Mouse (Mus musculus) C2C12 (cell line): ENCODE results near the gene Hck. TPM values are rescaled to one million over a fixed set of nuclear protein-coding genes. Genes with fewer than 3 reads are reported as not detected.

Source experiments
- H3K27me3 ChIP-seq: one replicate; pipeline ENCODE4 v1.6.1; 2011; ENCODE audit not compliant: control insufficient read depth, insufficient read depth, insufficient read length
- H3K36me3 ChIP-seq: one replicate; pipeline ENCODE4 v1.6.1; 2011; ENCODE audit not compliant: control insufficient read depth, insufficient read depth
- H3K4me3 ChIP-seq: one replicate; pipeline ENCODE4 v1.5.1; 2011; ENCODE audit warnings: mild to moderate bottlenecking, control low read depth; ENCODE audit not compliant: poor library complexity, insufficient read depth, severe bottlenecking
- H3K79me2 ChIP-seq: one replicate; pipeline ENCODE4 v1.6.1; 2011; ENCODE audit not compliant: control insufficient read depth, insufficient read depth
- H3K79me3 ChIP-seq: one replicate; pipeline ENCODE4 v1.6.1; 2011; ENCODE audit warnings: low read depth, control low read depth
- H3ac ChIP-seq: one replicate; pipeline ENCODE3; 2011; ENCODE audit warnings: low read depth; ENCODE audit not compliant: control insufficient read depth, insufficient read length
- CEBPB ChIP-seq: IDR thresholded peaks from one replicate; pipeline ENCODE4 v1.6.1; 2011; ENCODE audit warnings: low read depth, mild to moderate bottlenecking, control low read depth, moderate library complexity
- CTCF ChIP-seq: IDR thresholded peaks from one replicate; pipeline ENCODE4 v1.5.1; 2011; ENCODE audit not compliant: control insufficient read depth, insufficient read depth, insufficient read length
- FOSL1 ChIP-seq: IDR thresholded peaks from one replicate; pipeline ENCODE4 v1.8.0; 2011; ENCODE audit warnings: mild to moderate bottlenecking, low read length; ENCODE audit not compliant: poor library complexity, insufficient read depth, severe bottlenecking
- MAX ChIP-seq: IDR thresholded peaks from one replicate; pipeline ENCODE4 v1.6.1; 2011; ENCODE audit warnings: mild to moderate bottlenecking, control low read depth
- MYOD1 ChIP-seq: IDR thresholded peaks from one replicate; pipeline ENCODE4 v1.6.1; 2011; ENCODE audit warnings: low read depth; ENCODE audit not compliant: control insufficient read depth, insufficient read length
- MYOG ChIP-seq: IDR thresholded peaks from one replicate; pipeline ENCODE4 v1.6.1; 2011; ENCODE audit not compliant: control insufficient read depth, insufficient read length; ENCODE audit errors: extremely low read depth
- USF1 ChIP-seq: IDR thresholded peaks from one replicate; pipeline ENCODE4 v1.6.1; 2011; ENCODE audit warnings: low read depth, mild to moderate bottlenecking, control low read depth, moderate library complexity
- polyA plus RNA-seq: library from polyadenylated mRNA; unstranded; fragments of >200 nt; fragmentation: generic; extraction: Trizol; gene quantifications from one replicate; pipeline ENCODE4 v1.2.1, GENCODE M21; 2012; ENCODE audit warnings: missing spikeins

Gene Hck
- polyA plus RNA-seq, 1 experiment = 0.32 TPM

DNA sequence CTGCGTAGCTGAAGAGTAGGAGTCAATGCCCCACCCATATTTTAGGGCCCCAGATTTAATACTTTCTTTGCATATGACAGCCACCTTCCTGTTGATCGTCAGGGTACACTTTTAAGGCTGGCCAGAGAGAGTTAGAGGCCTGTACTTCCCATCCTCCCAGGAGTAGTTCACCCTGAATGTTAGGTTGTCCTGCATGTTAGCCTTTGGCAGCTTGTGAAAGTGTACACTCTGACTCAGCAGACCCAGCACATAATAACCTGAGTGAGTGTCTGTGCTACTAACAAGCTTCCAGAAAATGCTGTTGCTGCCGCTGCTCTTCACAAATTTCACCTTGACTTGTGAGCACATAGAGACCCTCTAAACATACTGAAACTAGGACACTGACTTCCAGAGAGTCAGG is 68.9 kb downstream of the Hck start:
- Histone ChIP-seq H3ac (no peak overlapping the region), H3K79me3 (peaks cover 46% of the 10 kb centered on the region), H3K36me3 (peaks cover 19% of the 10 kb centered on the region), H3K27me3 (no peaks in the 10 kb centered on the region), H3K79me2 (peaks cover 83% of the 10 kb centered on the region), H3K4me3 (no peak overlapping the region)
- TF ChIP-seq FOSL1 (no peak), CEBPB (no peak), MYOD1 (no peak), USF1 (no peak), MAX (no peak), CTCF (no peak), MYOG (no peak)

DNA sequence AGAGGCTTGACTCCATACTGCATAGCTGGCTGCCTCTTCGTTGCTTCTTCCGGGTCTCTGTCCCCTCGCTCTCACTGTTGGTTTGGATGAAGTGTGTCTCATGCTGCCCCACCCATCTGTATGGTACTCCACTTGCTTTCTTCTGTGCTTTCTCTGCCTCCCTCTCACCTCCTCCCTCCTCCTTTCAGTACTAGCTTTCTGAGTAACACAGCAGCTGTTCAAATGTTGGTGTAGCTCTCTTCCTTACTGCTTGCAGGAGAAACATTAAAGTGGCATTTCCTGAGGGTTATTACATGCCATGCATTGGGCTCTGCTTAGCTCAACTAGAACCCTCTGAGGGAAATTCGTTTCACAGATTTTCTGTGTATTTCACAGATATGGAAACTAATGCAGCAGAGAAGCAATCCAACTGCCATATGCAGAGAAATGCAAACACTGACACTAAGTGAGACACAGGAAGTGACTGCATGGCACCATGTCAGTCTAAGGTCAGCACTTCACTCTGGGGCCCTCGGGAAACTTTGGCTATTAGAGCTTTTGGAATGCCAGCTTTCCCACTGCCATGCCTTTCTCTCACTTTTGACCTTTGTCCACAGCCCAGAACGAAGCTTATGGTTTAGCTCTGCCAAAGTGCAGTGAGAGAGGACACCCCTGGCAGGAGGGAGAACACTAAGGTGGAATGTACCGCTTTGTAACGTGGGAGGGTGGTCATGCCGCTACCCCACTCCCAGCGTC is 71.0 kb downstream of the Hck start:
- H3ac ChIP-seq = peak overlapping the region; percentile 12
- TF ChIP-seq FOSL1 (no peak), CEBPB (no peak), MAX (no peak), MYOG (no peak), CTCF (no peak), MYOD1 (no peak), USF1 (no peak)
- peaks cover 39% of the 10 kb centered on the region for H3K36me3 ChIP-seq
- no peaks in the 10 kb centered on the region for H3K27me3 ChIP-seq
- peaks cover 34% of the 10 kb centered on the region for H3K79me3 ChIP-seq
- no peak overlapping the region for H3K4me3 ChIP-seq
- peaks cover 62% of the 10 kb centered on the region for H3K79me2 ChIP-seq

DNA sequence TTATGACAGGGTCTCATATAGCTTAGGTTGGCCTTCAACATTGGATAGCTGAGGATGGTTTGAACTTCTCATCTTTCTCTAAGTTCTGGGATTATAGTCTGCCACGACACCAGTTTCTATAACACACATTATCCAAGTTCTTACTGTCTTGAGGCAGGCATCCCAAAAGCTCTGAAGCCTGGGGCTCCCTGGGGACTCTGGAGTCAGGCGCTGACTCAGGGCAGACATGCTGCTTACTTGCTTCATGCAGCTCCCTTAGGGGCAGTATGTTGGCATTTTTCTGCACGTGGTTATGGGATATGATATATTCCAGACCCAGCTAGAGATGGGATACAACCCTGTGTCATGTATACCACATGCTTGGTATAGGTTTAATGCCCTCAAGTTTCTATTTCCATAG is 71.7 kb downstream of the Hck start:
- Histone ChIP-seq H3K4me3 (no peak overlapping the region), H3K27me3 (no peaks in the 10 kb centered on the region), H3K79me2 (peaks cover 55% of the 10 kb centered on the region), H3K79me3 (peaks cover 28% of the 10 kb centered on the region), H3ac (no peak overlapping the region), H3K36me3 (peaks cover 45% of the 10 kb centered on the region)
- TF ChIP-seq MAX = peak; percentile 67
- no peak for TF ChIP-seq MYOD1

DNA sequence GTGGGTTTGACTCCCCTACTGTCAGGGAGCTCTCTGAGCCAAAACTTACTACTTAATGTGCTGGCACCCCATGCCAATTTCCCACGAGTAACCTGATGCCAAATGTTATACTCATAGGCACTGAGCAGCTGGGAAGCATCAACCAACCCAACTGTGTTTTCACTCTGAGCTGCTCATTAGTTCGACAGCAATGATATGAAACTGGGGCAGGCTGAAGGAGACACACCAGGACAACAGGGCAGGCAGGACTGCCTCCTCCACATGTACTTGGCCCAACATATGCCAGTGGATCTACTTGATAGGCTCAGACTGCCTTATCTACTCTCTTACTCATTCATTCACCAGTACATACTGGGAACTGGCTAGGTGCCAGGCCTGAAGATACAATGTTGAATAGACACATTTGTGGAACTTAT is 77.9 kb downstream of the Hck start:
- H3K36me3 ChIP-seq = peaks cover 93% of the 10 kb centered on the region
- H3K4me3 ChIP-seq = no peak overlapping the region

DNA sequence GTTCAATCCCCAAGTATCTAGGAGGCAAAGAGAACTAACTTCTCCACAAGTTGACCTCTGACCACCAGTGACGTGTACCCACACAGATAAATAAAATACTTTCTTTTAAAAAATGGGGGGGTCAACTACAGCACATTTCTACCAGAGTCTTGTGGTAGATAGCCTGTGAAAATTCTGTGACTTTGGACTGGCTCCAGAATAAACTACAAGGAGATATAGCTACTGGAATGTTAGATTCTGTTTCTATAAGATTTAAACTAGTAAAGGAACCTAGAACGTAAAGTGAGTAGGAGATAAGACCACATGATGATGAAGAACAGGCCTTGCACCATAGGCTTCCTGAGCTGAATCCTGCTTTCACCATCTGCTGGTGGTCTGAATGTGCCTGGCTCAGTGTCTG is 79.6 kb downstream of the Hck start:
- Histone ChIP-seq H3K79me3 (no peaks in the 10 kb centered on the region), H3K27me3 (no peaks in the 10 kb centered on the region), H3K4me3 (no peak overlapping the region), H3ac (no peak overlapping the region), H3K79me2 (no peaks in the 10 kb centered on the region), H3K36me3 (peaks cover 93% of the 10 kb centered on the region)
- TF ChIP-seq CTCF (no peak), MAX (no peak), USF1 (no peak), CEBPB (no peak), FOSL1 (no peak), MYOD1 (no peak)

More for the DNA sequence above, 77.9 kb downstream of the Hck start:
- no peaks in the 10 kb centered on the region for H3K27me3 ChIP-seq
- no peaks in the 10 kb centered on the region for H3K79me3 ChIP-seq
- H3ac ChIP-seq = no peak overlapping the region
- peaks cover 3% of the 10 kb centered on the region for H3K79me2 ChIP-seq
- no peak for TF ChIP-seq CEBPB
- no peak for TF ChIP-seq MAX
- TF ChIP-seq MYOG = no peak

DNA sequence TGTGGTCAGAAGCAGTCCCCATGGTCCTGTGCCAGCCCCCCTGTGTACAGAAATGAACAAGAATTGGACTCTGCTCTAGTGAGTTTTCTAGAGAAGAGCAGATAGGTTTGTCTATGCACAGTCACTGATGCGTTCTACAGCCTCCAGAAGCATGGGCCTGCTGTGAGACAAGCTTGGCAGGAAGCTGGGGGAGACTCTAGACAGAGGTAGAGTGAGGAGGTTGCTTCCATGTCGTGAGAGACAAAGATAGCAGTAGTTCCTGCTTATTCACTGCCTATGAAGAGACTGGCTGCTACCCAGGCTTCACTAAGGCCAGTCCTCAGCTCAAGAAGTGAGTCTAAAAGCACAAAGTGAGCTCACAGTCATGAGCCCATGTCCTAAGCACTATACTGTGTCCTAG is 83.0 kb downstream of the Hck start:
- H3K79me2 ChIP-seq = no peaks in the 10 kb centered on the region
- H3K4me3 ChIP-seq = no peak overlapping the region

More for the DNA sequence above, 83.0 kb downstream of the Hck start:
- Histone ChIP-seq H3K27me3 (no peaks in the 10 kb centered on the region), H3K36me3 (peaks cover 92% of the 10 kb centered on the region), H3ac (no peak overlapping the region), H3K79me3 (no peaks in the 10 kb centered on the region)
- TF ChIP-seq CEBPB = no peak
- TF ChIP-seq MAX = no peak
- TF ChIP-seq FOSL1 = no peak
- no peak for TF ChIP-seq MYOD1
- TF ChIP-seq USF1 = no peak
- no peak for TF ChIP-seq CTCF
